8 mouse cellular contexts compared by ENCODE assay signal in genomic region chr17:33759767-33760254, GRCm38 (mm10). TPM values are rescaled to one million over a fixed set of nuclear protein-coding genes. Genes with fewer than 3 reads are reported as not detected.
DNase-seq lines count a peak whose midpoint lies in the region; ATAC-seq and TF ChIP-seq lines count a peak whose summit lies in the region.

No protein-coding gene starts in this region.

- peaks cover 10 to 18% of the 10 kb centered on the region in 2 experiments; a peak in 2 of 4 replicates for H3K4me1 ChIP-seq in ES-E14 (ENCODE audit: control insufficient read depth in 2 of 2, insufficient read depth in 2 of 2, low read length in 2 of 2, poor library complexity in 1 of 2)
- peaks cover 46% of the 10 kb centered on the region for H3K4me1 ChIP-seq in forebrain, embryonic 15.5 days
- H3K4me1 ChIP-seq in neural tube, embryonic 14.5 days (ENCODE audit: control insufficient read depth, insufficient read depth, low read length) = peaks cover 42% of the 10 kb centered on the region
- peaks cover 17% of the 10 kb centered on the region for H3K4me1 ChIP-seq in testis, adult 2 months (ENCODE audit: control insufficient read depth, insufficient read depth, low read length)

- in situ Hi-C loops in ES-E14 (cut with MboI; ENCODE audit: low sequenced_read_pairs in 2 of 2, unreplicated experiment in 2 of 2) = no loop called here

- no peaks in the 10 kb centered on the region; the same call in 1 of the 2 replicates for H3K36me3 ChIP-seq in ES-E14 (ENCODE audit: control insufficient read depth, insufficient read depth, low read length, poor library complexity, severe bottlenecking)
- H3K36me3 ChIP-seq in forebrain, embryonic 15.5 days = no peaks in the 10 kb centered on the region
- H3K36me3 ChIP-seq in neural tube, embryonic 14.5 days (ENCODE audit: control insufficient read depth, insufficient read depth, low read length) = no peaks in the 10 kb centered on the region
- peaks cover 1% of the 10 kb centered on the region for H3K36me3 ChIP-seq in testis, adult 2 months (ENCODE audit: control insufficient read depth, insufficient read depth, low read length)

- no peaks in the 10 kb centered on the region for H3K27me3 ChIP-seq in forebrain, embryonic 15.5 days
- H3K27me3 ChIP-seq in neural tube, embryonic 14.5 days (ENCODE audit: control insufficient read depth, insufficient read depth, low read length) = no peaks in the 10 kb centered on the region
- no peaks in the 10 kb centered on the region for H3K27me3 ChIP-seq in testis, adult 2 months (ENCODE audit: control insufficient read depth, insufficient read depth, low read length)

- peak; percentile 83 for ATAC-seq in forebrain, embryonic 15.5 days (replicated peaks)
- ATAC-seq in neural tube, embryonic 14.5 days (ENCODE audit: low read depth) = peak; percentile 84

- TF ChIP-seq POLR2A in testis, adult 2 months (IDR thresholded peaks at IDR 0.05; ENCODE audit: control insufficient read depth, low read depth, low read length) = peak; percentile 64; the same call in 1 of the 2 replicates

- H3K27ac ChIP-seq in ES-E14 (ENCODE audit: insufficient read depth, low read depth, low read length, poor library complexity, severe bottlenecking) = peak overlapping the region; percentile 99
- peak overlapping the region; percentile 100 for H3K27ac ChIP-seq in forebrain, embryonic 15.5 days (replicated peaks)
- peak overlapping the region; percentile 99 for H3K27ac ChIP-seq in neural tube, embryonic 14.5 days (ENCODE audit: low read depth, low read length)
- peak overlapping the region; percentile 99 for H3K27ac ChIP-seq in testis, adult 2 months (ENCODE audit: control insufficient read depth, insufficient read depth, low read depth, low read length)

- peak overlapping the region; percentile 87 to 99 for H3K4me3 ChIP-seq in ES-E14 (ENCODE audit: insufficient read depth in 1 of 2, low read depth in 1 of 2, low read length in 2 of 2, poor library complexity in 1 of 2, severe bottlenecking in 1 of 2)
- H3K4me3 ChIP-seq in forebrain, embryonic 15.5 days = peak overlapping the region; percentile 96
- H3K4me3 ChIP-seq in neural tube, embryonic 14.5 days (ENCODE audit: low read depth, low read length) = peak overlapping the region; percentile 77
- H3K4me3 ChIP-seq in testis, adult 2 months (ENCODE audit: control insufficient read depth, low read depth, low read length) = peak overlapping the region; percentile 97

- intact Hi-C loops in heart, postnatal 25 days (cut with DNase I) = no loop called here

- no peak for TF ChIP-seq CTCF in testis, adult 2 months (IDR thresholded peaks at IDR 0.05; ENCODE audit: control insufficient read depth, insufficient read depth, insufficient replicate concordance, low read depth, low read length)

- peak overlapping the region; percentile 71 for H3K4me2 ChIP-seq in forebrain, embryonic 15.5 days (replicated peaks)
- peak overlapping the region; percentile 85 for H3K4me2 ChIP-seq in neural tube, embryonic 14.5 days (ENCODE audit: low read depth, low read length)

- under 1% methylated on average over 38 of the region's 38 CpGs for WGBS in forebrain, embryonic 15.5 days
- under 1% methylated on average over 33 of the region's 38 CpGs for WGBS in neural tube, embryonic 14.5 days

- DNase-seq in ES-E14 (ENCODE audit: low read depth, low spot score) = peak; percentile 91
- peak; percentile 88 for DNase-seq in cerebellum, adult 11-12 months
- DNase-seq in heart, postnatal 25 days (ENCODE audit: low spot score) = peak; percentile 87
- peak; percentile 81 to 89 for DNase-seq in layer of hippocampus, adult 18-20 months (ENCODE audit: low spot score in 2 of 2)
- peak; percentile 95 to 97 for DNase-seq in lung, adult 18-20 months

- no peaks in the 10 kb centered on the region for H3K9me3 ChIP-seq in ES-E14 (ENCODE audit: control insufficient read depth, insufficient read depth, low read depth, low read length)
- H3K9me3 ChIP-seq in forebrain, embryonic 15.5 days = no peaks in the 10 kb centered on the region
- no peaks in the 10 kb centered on the region for H3K9me3 ChIP-seq in neural tube, embryonic 14.5 days (ENCODE audit: control insufficient read depth, low read length)

- H3K9ac ChIP-seq in ES-E14 (ENCODE audit: insufficient read depth, low read depth, low read length, poor library complexity, severe bottlenecking) = peak overlapping the region; percentile 100
- peak overlapping the region; percentile 100 for H3K9ac ChIP-seq in forebrain, embryonic 15.5 days (replicated peaks)
- H3K9ac ChIP-seq in neural tube, embryonic 14.5 days (replicated peaks; ENCODE audit: low read depth, low read length) = peak overlapping the region; percentile 97

TF ChIP-seq in ES-E14, 5 proteins besides CTCF, POLR2A, EP300 and RAD21:
- TF ChIP-seq HCFC1 (IDR thresholded peaks at IDR 0.05; ENCODE audit: borderline replicate concordance, insufficient read depth, low read length) (0 out of 2 replicates have a peak, but pooled peaks have one; percentile 48), MAFK (IDR thresholded peaks at IDR 0.05; ENCODE audit: insufficient read depth, low read depth, low read length) (no peak), CHD2 (IDR thresholded peaks at IDR 0.05; ENCODE audit: low read depth, low read length) (no peak), ZC3H11A (IDR thresholded peaks at IDR 0.05; ENCODE audit: borderline replicate concordance, low read depth, low read length) (no peak), ZNF384 (IDR thresholded peaks at IDR 0.05; ENCODE audit: low read depth, low read length) (no peak)

RNA-seq across cellular contexts. Expression of gene Rab11b, which starts 0.5 kb away (rescaled TPM):
- 26.0 and 34.8 TPM in 2 replicates for total RNA-seq in ES-E14 (2012; rRNA removed)
- 452 and 485 TPM in 2 replicates for polyA plus RNA-seq in forebrain, embryonic 15.5 days (2015; fragmentation: Nextera tagmentation; extraction: Ambion mirVana)
- 100 to 1,000 TPM; 239 to 261 TPM for total RNA-seq in heart, postnatal 25 days (2021)
- 100 to 1,000 TPM; 341 to 345 TPM for total RNA-seq in layer of hippocampus, adult 18-20 months (2021)
- polyA plus RNA-seq in neural tube, embryonic 14.5 days (2014; fragmentation: Nextera tagmentation; extraction: Ambion mirVana) = 449 and 532 TPM in 2 replicates
- 184 and 196 TPM in 2 replicates for polyA plus RNA-seq in testis, adult 2 months (2012; rRNA removed)

RNA-seq across cellular contexts. Expression of gene Angptl4, which starts 21.8 kb away (rescaled TPM):
- 30.5 and 39.3 TPM in 2 replicates for total RNA-seq in ES-E14 (2012; rRNA removed)
- 12.8 and 14.0 TPM in 2 replicates for polyA plus RNA-seq in forebrain, embryonic 15.5 days (2015; fragmentation: Nextera tagmentation; extraction: Ambion mirVana)
- total RNA-seq in heart, postnatal 25 days (2021) = 10 to 100 TPM in 1 of 2 experiments, 1 to 10 TPM in 1; 8.4 to 21.7 TPM
- total RNA-seq in layer of hippocampus, adult 18-20 months (2021) = 1 to 10 TPM; 2.6 to 3.5 TPM
- 9.7 and 20.6 TPM in 2 replicates for polyA plus RNA-seq in neural tube, embryonic 14.5 days (2014; fragmentation: Nextera tagmentation; extraction: Ambion mirVana)
- 3.3 and 4.3 TPM in 2 replicates for polyA plus RNA-seq in testis, adult 2 months (2012; rRNA removed)

RNA-seq across cellular contexts. Expression of gene March2, which starts 41.3 kb away (rescaled TPM):
- 14.3 and 17.4 TPM in 2 replicates for total RNA-seq in ES-E14 (2012; rRNA removed)
- 71.8 and 72.8 TPM in 2 replicates for polyA plus RNA-seq in forebrain, embryonic 15.5 days (2015; fragmentation: Nextera tagmentation; extraction: Ambion mirVana)
- total RNA-seq in heart, postnatal 25 days (2021) = 100 to 1,000 TPM; 143 to 160 TPM
- 10 to 100 TPM; 86.2 to 87.1 TPM for total RNA-seq in layer of hippocampus, adult 18-20 months (2021)
- polyA plus RNA-seq in neural tube, embryonic 14.5 days (2014; fragmentation: Nextera tagmentation; extraction: Ambion mirVana) = 69.1 and 73.5 TPM in 2 replicates
- 92.4 and 96.3 TPM in 2 replicates for polyA plus RNA-seq in testis, adult 2 months (2012; rRNA removed)

RNA-seq across cellular contexts. Expression of gene Kank3, which starts 50.5 kb away (rescaled TPM):
- total RNA-seq in ES-E14 (2012; rRNA removed) = 81.1 and 165 TPM in 2 replicates
- polyA plus RNA-seq in forebrain, embryonic 15.5 days (2015; fragmentation: Nextera tagmentation; extraction: Ambion mirVana) = 41.4 and 42.5 TPM in 2 replicates
- total RNA-seq in heart, postnatal 25 days (2021) = 10 to 100 TPM; 55.0 to 69.3 TPM
- 10 to 100 TPM; 27.6 to 28.8 TPM for total RNA-seq in layer of hippocampus, adult 18-20 months (2021)
- 40.1 and 42.1 TPM in 2 replicates for polyA plus RNA-seq in neural tube, embryonic 14.5 days (2014; fragmentation: Nextera tagmentation; extraction: Ambion mirVana)
- 146 and 156 TPM in 2 replicates for polyA plus RNA-seq in testis, adult 2 months (2012; rRNA removed)

Comparison
In these comparisons a context has a peak if more than half of its experiments do, and no peak if none do; other contexts are left out.
1. Peak in every context shown above with its lines: DNase-seq, ATAC-seq, H3K4me3 ChIP-seq and H3K27ac ChIP-seq.